Mouse (Mus musculus) heart, adult 9 months (tissue): Measurements from ENCODE around the gene Vmn2r7.
A peak's percentile ranks its signal among the peaks of the same experiment; 100 is the strongest.
"Not testable (repeated sequence)": the region's sequence is repeated elsewhere in the genome, so short reads cannot be mapped to it uniquely, and the experiment has no call there.

Source experiments
- DNase-seq, 2 experiments: peaks; one replicate each; pipeline ENCODE4 v3.0.0; 2022; ENCODE audit warnings: low spot score in 2 of 2

Vmn2r7 gene

GRCm38 (mm10) chr3:64844665-64845064, at the start of gene Vmn2r7:
Vmn2r7 (minus strand) TSS chr3:64844765.
- DNase-seq: not testable (repeated sequence)

- no peak for DNase-seq
These were observed 45.2 kb upstream of the Vmn2r7 start for GRCm38 (mm10) chr3:64889725-64890124.

- DNase-seq: no peak
These were observed 33.8 kb upstream of the Vmn2r7 start for GRCm38 (mm10) chr3:64878199-64878977.

- no peak for DNase-seq
These were observed 32.1 kb upstream of the Vmn2r7 start for GRCm38 (mm10) chr3:64876669-64877068.

- no peak for DNase-seq
These were observed 1.7 kb downstream of the Vmn2r7 start for GRCm38 (mm10) chr3:64842881-64843280.

- no peak for DNase-seq
These were observed 2.3 kb downstream of the Vmn2r7 start for GRCm38 (mm10) chr3:64842299-64842698.

GRCm38 (mm10) chr3:64831134-64831533, 13.4 kb downstream of the Vmn2r7 start:
- no peak for DNase-seq

- no peak for DNase-seq
These were observed 53.3 kb downstream of the Vmn2r7 start for GRCm38 (mm10) chr3:64791245-64791591.

- peak in 1 of 2 experiments; percentile 8 for DNase-seq
These were observed 53.9 kb downstream of the Vmn2r7 start for GRCm38 (mm10) chr3:64790509-64791244.

- no peak for DNase-seq
These were observed 61.7 kb downstream of the Vmn2r7 start for GRCm38 (mm10) chr3:64782901-64783300.

GRCm38 (mm10) chr3:64772132-64772531, 72.4 kb downstream of the Vmn2r7 start:
- DNase-seq: no peak

GRCm38 (mm10) chr3:64756145-64756544, 88.4 kb downstream of the Vmn2r7 start:
- DNase-seq: no peak

- DNase-seq: not testable (repeated sequence)
These were observed 117.2 kb downstream of the Vmn2r7 start for GRCm38 (mm10) chr3:64727187-64727970.

GRCm38 (mm10) chr3:64725736-64726135, 118.8 kb downstream of the Vmn2r7 start:
- DNase-seq: not testable (repeated sequence)

GRCm38 (mm10) chr3:64676069-64676468, 168.5 kb downstream of the Vmn2r7 start:
- not testable (repeated sequence) for DNase-seq
